Mouse (Mus musculus) layer of hippocampus, adult 9-11 months (tissue): ENCODE results near the gene Gnl1.
"Not testable (repeated sequence)": the region's sequence is repeated elsewhere in the genome, so short reads cannot be mapped to it uniquely, and the experiment has no call there.

Experiments
- DNase-seq: peaks from one replicate; pipeline ENCODE4 v3.0.0; 2022

Gene Gnl1

GRCm38 (mm10) chr17:35979401-35980362 is at the start of gene Gnl1, which contains the start of gene Prr3:
Gnl1 (plus strand) TSS chr17:35979851.
Prr3 (minus strand) TSS chr17:35980236.
- DNase-seq, result peak; percentile 94

DNA sequence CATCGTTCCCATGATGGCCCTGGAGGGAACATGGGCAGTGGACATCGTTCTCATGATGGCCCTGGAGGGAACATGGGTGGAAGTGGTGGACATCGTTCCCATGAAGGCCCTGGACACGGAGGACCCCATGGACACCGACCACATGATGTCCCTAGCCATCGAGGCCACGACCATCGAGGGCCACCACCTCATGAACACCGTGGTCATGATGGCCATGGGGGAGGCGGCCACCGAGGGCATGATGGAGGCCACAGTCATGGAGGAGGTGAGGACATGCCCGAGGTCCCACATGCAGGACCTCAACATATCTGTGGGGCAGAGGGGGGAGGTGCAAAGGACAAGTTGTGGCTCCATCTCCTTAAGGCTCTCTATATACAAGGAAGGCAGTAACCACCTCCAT is 49.0 kb upstream of the Gnl1 start:
- DNase-seq, result no peak

DNA sequence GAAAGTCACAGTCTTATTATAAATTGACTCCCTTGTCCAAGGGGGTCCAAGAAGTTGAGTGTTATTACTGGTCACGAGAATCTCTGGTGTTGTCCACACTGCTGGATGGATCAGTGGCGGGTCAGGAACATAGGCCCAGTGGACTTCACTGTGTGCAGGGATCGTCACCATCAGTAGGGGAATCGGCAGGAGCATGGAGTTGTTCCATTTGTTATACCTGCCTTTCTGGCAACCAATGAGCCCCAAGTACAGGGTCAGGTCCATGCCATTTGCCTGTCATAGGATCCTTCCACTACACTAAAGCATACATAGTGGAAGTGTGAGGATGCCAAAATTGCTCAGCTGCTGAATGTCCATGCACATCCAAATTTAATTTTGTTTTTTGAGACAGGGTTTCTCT is 47.0 kb upstream of the Gnl1 start:
- DNase-seq, result no peak

- not testable (repeated sequence) for DNase-seq
Observed at GRCm38 (mm10) chr17:35935763-35936162, 43.9 kb upstream of the Gnl1 start.

DNA sequence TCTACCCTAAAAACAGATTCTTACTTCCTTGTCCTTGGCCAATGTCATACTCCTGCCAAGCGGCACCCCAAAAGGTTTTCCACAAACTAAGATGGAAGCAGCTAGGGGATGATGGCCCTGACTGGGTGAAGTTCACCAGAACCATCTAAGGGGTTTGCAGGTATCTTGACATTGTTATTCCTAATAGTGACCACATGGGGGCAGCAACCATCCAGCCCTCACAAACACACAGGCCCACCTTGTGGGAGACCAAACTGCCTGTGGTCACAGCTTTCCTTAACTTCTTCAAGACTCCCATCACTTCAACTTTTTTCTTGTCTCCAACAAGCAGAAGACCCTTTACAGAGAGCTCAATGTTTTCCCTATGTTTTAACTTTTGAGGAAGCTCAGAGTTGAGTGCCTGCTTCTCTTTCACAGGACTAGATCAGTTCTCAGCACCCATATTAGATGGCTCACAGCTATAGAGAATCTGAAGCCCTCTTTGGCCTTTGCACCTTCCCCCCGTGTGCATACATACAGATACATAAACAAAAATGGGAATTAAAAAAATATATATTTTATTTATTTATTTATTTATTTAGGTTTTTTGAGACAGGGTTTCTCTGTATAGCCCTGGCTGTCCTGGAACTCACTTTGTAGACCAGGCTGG is 41.8 kb upstream of the Gnl1 start:
- DNase-seq, result no peak

DNA sequence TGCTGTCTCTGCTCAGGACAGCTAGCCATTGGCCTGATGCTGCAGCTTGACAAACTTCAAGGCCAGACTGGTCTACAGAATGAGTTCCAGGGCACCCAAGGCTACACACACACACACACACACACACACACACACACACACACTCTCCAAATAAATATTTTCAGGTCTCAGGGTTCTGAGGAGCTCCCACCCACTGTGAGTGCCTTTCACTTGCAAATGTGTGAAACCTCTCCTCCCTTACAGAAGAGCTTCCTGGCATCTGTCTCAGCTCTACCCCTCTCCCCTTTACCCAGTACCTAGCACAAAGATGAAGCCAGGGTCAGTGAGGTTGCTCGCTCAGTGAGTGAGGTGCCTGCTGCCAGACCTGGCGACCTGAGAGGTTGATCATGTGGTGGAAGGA is 40.5 kb upstream of the Gnl1 start:
- DNase-seq, result no peak

- no peak for DNase-seq
Observed at GRCm38 (mm10) chr17:35939941-35940340, 39.7 kb upstream of the Gnl1 start.

GRCm38 (mm10) chr17:35950946-35951345 is 28.7 kb upstream of the Gnl1 start:
- not testable (repeated sequence) for DNase-seq

- DNase-seq, result not testable (repeated sequence)
Observed at GRCm38 (mm10) chr17:35952559-35952958, 27.1 kb upstream of the Gnl1 start.

GRCm38 (mm10) chr17:35954665-35955064 is 25.0 kb upstream of the Gnl1 start:
- DNase-seq, result no peak

DNA sequence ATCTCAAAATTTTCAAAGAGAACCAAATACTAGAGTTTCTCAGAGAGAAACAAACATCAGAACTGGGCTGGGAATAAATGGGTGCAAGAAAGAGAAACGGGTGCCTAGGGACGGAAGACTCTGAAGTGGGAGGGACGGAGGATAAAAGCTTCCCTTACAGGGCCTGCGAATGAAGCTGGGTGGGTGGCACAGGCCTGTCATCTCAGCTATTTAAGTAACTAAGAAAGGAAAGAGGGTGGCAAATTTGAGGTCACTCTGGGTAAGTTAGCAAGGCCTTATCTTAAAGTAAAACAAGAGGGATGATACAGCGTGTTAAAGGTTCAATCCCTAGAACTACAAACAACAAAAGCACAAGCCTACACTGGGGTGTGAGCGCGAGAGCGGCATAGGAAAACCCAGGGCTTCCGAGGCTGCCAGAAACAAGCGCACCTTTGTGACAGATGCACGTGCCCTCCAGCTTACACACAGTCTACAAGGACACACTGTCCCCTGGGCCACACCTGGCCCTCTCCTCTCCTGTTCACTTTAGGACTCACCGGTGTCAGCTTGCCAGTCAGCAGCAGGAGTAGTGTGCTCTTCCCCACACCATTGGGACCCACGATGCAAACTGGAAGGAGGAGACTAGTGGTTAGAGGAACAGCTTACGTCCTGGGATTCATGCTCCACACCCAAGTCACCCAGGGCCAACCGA is 21.0 kb upstream of the Gnl1 start:
- DNase-seq, result no peak

DNA sequence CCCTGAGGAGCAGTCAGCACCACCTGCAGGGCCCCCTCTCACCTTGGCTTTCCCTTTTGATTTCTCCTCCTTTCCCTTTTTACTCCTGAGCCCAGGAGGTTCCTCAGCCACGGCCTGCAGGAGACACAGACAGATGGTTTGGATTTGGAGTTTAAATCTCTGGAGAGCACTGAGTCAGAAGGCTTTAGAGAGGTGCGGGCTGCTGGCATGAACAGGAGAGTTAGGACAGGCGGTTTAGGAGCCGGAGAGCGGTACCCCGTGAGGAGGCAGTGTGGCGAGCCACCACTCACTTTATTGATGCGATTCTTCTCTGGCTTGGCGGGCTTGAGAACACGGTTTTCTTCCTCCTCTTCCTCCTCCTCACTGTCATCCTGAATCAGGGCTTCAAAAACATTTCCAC is 16.4 kb upstream of the Gnl1 start:
- DNase-seq, result no peak

GRCm38 (mm10) chr17:35967621-35968020 is 12.0 kb upstream of the Gnl1 start:
- DNase-seq, result no peak

GRCm38 (mm10) chr17:35969418-35970389 is 9.9 kb upstream of the Gnl1 start, which contains the start of gene Abcf1:
Abcf1 (minus strand) TSS chr17:35969761.
- peak; percentile 98 for DNase-seq

DNA sequence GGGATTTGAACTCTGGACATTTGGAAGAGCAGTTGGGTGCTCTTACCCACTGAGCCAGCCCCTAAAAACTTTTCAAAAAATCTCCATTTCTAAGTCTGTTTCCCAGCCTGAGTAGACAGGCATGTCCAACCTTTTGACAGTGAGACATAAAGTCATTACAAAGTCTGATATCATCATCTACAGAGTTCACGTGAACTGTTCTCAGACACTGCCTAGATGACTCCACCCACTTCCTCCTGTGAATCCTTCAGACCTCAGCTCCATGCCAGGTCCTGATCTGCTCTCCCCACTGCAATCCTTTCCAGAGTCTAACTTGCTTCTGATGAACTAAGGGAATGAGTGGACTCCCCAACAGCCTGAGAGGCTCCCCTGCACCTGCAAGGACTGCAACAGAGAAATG is 7.5 kb upstream of the Gnl1 start:
- DNase-seq, result no peak

DNA sequence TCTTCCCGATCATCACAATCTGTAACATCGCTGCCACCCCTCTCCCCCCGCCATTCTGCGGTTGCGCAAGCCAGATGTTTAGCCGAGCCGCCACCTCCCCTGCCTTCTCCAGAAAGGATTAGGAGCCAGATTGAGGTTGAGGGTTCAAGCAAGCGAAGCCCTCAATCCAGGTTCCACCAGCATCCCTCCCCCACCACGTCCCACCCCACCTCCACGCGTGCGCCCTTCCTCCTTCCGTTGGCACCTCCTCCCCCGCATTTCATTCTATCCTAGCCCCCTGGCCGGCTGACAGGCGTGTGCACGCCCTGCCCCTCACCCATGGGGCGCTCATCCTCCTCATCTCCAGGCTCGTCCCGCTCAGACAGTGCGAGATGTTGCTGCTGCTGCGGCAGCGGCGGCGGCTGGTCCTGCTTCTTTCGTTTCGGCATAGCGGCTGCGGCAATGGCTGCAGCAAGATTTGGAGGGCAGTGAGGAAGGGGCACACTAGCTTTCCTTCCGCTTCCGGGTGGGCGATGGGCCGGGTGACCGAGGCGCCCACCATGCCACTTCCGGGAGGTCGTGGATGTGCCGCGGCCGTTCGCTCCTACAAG is 745 bp upstream of the Gnl1 start:
- DNase-seq, result peak; percentile 91

- peak; percentile 51 for DNase-seq
Observed at GRCm38 (mm10) chr17:35980363-35980754, 708 bp downstream of the Gnl1 start.

DNA sequence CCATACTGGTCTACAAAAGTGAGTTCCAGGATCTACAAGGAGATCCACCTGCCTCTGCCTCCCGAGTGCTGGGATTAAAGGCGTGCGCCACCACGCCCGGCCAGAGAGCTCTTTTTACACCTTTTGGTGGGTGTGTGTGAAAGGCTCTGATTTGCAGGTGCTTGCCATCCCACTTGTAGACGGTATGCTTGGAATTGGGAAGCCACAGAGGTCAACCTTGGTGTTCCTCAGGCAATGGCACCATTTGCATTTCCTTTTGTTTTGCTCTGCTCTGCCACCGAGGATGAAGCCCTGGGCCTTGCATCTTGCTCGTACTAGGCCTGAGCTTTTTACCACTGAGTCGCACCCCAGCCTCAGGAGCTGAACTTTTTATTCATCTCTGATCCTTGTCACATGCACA is 2.1 kb downstream of the Gnl1 start:
- DNase-seq, result no peak

- DNase-seq, result no peak
Observed at GRCm38 (mm10) chr17:35991781-35992180, 12.1 kb downstream of the Gnl1 start.

DNA sequence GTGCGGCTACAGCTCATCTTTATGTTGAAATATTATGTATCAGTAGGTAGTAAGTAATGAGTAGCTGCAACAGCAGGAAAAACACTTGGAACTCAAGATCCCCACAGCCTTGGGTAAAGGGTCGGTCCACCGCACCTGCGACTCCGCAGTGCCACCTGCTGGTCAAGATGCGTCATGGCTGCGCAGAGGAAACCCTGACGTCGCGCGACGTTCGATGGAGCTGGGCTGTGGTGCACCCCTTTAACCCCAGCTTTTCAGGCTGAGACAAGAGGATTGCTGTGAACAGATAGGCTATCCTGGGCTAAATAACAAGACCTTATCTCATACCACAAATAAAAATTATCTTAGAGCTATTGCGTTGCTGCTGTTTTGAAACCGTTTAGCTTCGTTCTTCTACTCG is 14.0 kb downstream of the Gnl1 start:
- DNase-seq, result peak; percentile 62

- DNase-seq, result peak; percentile 78
Observed at GRCm38 (mm10) chr17:35994175-35994878, 14.7 kb downstream of the Gnl1 start.
